Mouse (Mus musculus) midbrain, embryonic 11.5 days (tissue): ENCODE results near the gene Rasgrp2. TPM values are rescaled to one million over a fixed set of nuclear protein-coding genes. Genes with fewer than 3 reads are reported as not detected.

Experiments
- ATAC-seq: fragments of 200-750 bp; cut with Nextera tagmentation; 2 replicates; pipeline ENCODE4 v1.8.0; 2017; ENCODE audit warnings: moderate TSS enrichment, moderate library complexity; ENCODE audit not compliant: low FRiP score
- DNase-seq: peaks from one replicate; pipeline ENCODE4 v3.0.0; 2015; ENCODE audit warnings: low spot score; ENCODE audit errors: missing footprints
- H3K27ac ChIP-seq: fragments of 300-500 bp; sonication (generic); 2 replicates; pipeline ENCODE4 v1.5.1; 2014; ENCODE audit warnings: low read depth, low read length
- H3K27me3 ChIP-seq: fragments of 300-500 bp; sonication (generic); 2 replicates; pipeline ENCODE4 v1.6.1; 2014; ENCODE audit warnings: mild to moderate bottlenecking, low read length, moderate library complexity, mixed read lengths; ENCODE audit not compliant: control insufficient read depth, insufficient read depth
- H3K36me3 ChIP-seq: fragments of 300-500 bp; sonication (generic); 2 replicates; pipeline ENCODE4 v1.6.1; 2014; ENCODE audit warnings: mild to moderate bottlenecking, low read length, moderate library complexity, mixed read lengths; ENCODE audit not compliant: control insufficient read depth, insufficient read depth
- H3K4me1 ChIP-seq: fragments of 300-500 bp; sonication (generic); 2 replicates; pipeline ENCODE4 v1.6.1; 2014; ENCODE audit warnings: low read length; ENCODE audit not compliant: control insufficient read depth, insufficient read depth
- H3K4me2 ChIP-seq: fragments of 300-500 bp; sonication (generic); 2 replicates; pipeline ENCODE4 v1.6.1; 2014; ENCODE audit warnings: mild to moderate bottlenecking, moderate library complexity
- H3K4me3 ChIP-seq: fragments of 300-500 bp; sonication (generic); 2 replicates; pipeline ENCODE4 v1.5.1; 2014; ENCODE audit warnings: low read depth, low read length
- H3K9ac ChIP-seq: fragments of 300-500 bp; sonication (generic); 2 replicates; pipeline ENCODE4 v1.6.1; 2014; ENCODE audit warnings: low read length
- H3K9me3 ChIP-seq: fragments of 300-500 bp; sonication (generic); 2 replicates; pipeline ENCODE4 v1.6.1; 2016; ENCODE audit warnings: low read length; ENCODE audit not compliant: control insufficient read depth
- WGBS: fragments of 180-500 bp; shearing (Covaris S2); extraction: QIAGEN DNeasy Blood & Tissue Kit; methylation state at CpG from one replicate; pipeline ENCODE4 v1.1.7; 2014; 5-methylcytosine and 5-hydroxymethylcytosine counted together
- polyA plus RNA-seq: library from polyadenylated mRNA; unstranded; fragments of >200 nt; fragmentation: Nextera tagmentation; extraction: Ambion mirVana; gene quantifications from 2 replicates; pipeline ENCODE4 v1.2.1, GENCODE M21; 2014

Rasgrp2 gene
- polyA plus RNA-seq, 1 experiment from 2014 or later = 16.8 TPM

DNA sequence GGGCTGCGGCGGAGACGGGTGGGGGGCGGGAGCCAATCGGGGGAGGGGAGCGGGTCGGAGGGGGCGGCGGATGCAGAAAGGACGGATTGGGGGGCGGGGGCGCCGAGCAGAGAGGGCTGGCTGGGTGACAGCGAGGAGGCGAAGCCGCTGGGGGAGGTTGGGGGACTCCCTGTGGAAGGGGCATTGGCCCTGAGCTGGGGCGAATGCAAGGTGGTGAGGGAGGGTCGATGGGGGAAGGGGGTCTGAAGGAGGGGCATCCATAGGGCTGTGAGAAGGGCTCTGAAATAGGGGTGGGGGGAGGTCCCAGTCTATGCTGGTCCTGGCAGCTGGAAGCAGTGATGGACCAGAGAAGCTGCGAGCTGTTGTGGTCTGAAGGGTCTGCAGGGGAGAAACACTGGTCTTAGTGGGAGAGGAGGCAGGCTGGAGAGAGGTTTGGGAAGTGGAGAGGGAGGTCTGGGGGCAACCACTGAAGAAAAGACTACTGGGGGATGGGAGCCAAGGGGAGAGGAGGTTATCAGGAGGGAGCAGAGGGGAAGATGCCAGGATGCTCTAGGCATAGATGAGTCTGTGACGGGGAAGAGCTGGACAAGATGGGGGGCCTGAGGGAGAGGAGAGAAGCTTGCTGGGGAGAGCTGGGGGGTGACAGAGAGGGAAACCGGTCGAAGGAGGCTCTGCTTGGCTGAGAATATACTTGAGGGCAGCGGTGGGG, 20.0 kb downstream of the Rasgrp2 start:
- peak; percentile 91 for DNase-seq
- H3K9me3 ChIP-seq = no peaks in the 10 kb centered on the region
- 7% methylated on average over 22 of the region's 23 CpGs for WGBS
- H3K9ac ChIP-seq = peak overlapping the region; percentile 73
- ATAC-seq = peak; percentile 22
- no peaks in the 10 kb centered on the region for H3K36me3 ChIP-seq
- H3K4me3 ChIP-seq = peak overlapping the region; percentile 51
- H3K4me2 ChIP-seq = peak overlapping the region; percentile 84
- 0 out of 2 replicates have a peak overlapping the region, but pooled peaks have one; percentile 8 for H3K27ac ChIP-seq
- peaks cover 17% of the 10 kb centered on the region for H3K27me3 ChIP-seq
- peaks cover 47% of the 10 kb centered on the region for H3K4me1 ChIP-seq

DNA sequence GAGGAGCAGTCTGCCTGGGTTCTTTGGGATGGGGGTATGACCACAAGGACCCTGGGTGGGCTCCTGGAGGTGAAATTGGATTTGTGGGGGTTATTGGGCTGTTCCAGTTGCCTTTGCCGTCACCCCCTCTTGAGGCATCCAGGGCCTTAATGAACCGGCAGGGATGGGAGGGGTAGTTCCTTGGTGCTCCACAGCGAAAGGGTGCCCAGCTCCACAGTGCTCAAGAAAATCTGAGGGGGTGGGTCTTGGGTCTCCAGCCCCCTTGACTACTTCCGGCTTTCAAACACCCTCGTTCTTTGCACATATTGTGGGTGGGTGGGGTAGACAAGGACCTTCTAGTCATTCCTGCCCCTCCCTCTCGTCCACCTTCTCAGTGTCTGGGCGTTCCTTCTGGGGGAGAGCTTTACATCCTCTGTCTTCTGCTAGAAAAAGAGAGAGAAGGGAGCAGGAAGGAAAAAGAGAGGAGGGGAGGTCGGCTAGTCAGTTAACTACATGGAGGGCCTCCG, 20.7 kb downstream of the Rasgrp2 start:
- no peaks in the 10 kb centered on the region for H3K9me3 ChIP-seq
- H3K4me2 ChIP-seq = peak overlapping the region; percentile 84
- no peak overlapping the region for H3K27ac ChIP-seq
- ATAC-seq (no peak), DNase-seq (no peak)
- H3K4me3 ChIP-seq = peak overlapping the region; percentile 51
- H3K36me3 ChIP-seq = no peaks in the 10 kb centered on the region
- H3K9ac ChIP-seq = peak overlapping the region; percentile 73
- 60% methylated on average over 9 of the region's 9 CpGs for WGBS
- H3K4me1 ChIP-seq = peaks cover 44% of the 10 kb centered on the region
- peaks cover 17% of the 10 kb centered on the region for H3K27me3 ChIP-seq

DNA sequence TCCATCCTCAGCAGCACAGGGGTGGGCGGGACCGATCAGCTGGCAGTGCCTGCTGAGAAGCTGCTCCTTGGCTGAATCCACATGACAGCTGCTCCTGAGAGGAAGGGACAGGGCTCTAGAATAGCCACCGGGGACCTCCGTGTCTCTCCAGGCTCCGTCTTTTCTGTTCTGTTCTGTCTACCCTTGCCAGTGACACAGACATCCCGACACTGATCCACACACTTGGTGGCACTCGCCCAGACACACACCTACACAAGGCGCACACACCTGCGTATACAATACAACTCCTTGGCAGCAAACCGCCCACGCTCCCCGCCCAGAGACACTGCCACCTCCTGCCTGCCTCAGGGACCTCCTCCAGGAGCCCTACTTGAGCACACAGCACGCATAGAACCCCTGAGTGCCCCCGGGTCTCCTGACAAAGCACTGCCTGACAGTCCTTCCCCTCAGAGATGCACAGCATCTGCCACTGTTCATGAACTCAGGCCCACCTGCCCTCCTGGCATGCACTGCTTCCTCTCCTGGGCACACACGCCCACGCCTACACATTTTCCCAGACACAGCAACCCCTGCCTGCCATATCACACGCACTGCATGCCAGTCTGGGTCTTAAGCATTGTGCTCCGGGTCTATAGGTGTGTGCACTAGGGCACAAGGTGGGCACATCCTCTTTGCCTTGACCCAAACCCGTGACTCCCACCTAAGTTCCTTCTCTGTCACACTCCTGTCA, 21.5 kb downstream of the Rasgrp2 start:
- 61% methylated on average over 19 of the region's 19 CpGs for WGBS
- Histone ChIP-seq H3K36me3 (no peaks in the 10 kb centered on the region), H3K4me3 (peak overlapping the region; percentile 51), H3K27ac (no peak overlapping the region), H3K4me1 (peaks cover 41% of the 10 kb centered on the region), H3K4me2 (peak overlapping the region; percentile 84), H3K27me3 (peaks cover 17% of the 10 kb centered on the region), H3K9me3 (no peaks in the 10 kb centered on the region), H3K9ac (peak overlapping the region; percentile 10; the same call in 1 of the 2 replicates)
- ATAC-seq (no peak), DNase-seq (no peak)

DNA sequence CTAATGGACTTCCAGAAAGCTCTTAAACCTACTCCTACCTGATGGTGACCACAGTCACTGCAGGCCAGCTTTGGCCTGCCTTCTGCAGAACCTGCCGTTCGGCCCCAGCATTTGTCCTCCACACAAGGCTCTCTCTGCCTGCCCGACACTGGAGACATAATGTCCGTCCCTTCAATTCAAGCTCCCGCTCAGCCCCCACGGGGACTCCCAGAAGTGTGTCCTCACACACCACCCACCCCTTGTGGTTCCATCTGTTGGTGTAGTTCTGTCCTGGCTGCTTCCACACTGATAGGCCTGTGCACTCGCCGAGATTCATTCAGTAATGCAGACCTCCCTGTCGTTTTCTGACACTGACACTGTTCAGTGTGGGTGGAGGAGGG, 22.1 kb downstream of the Rasgrp2 start:
- no peaks in the 10 kb centered on the region for H3K36me3 ChIP-seq
- H3K4me1 ChIP-seq = peaks cover 36% of the 10 kb centered on the region
- no peak overlapping the region for H3K27ac ChIP-seq
- H3K4me3 ChIP-seq = no peak overlapping the region
- 82% methylated on average over 9 of the region's 9 CpGs for WGBS
- no peak for DNase-seq
- no peak overlapping the region for H3K4me2 ChIP-seq
- ATAC-seq = no peak
- H3K27me3 ChIP-seq = peaks cover 22% of the 10 kb centered on the region
- H3K9ac ChIP-seq = no peak overlapping the region
- no peaks in the 10 kb centered on the region for H3K9me3 ChIP-seq

DNA sequence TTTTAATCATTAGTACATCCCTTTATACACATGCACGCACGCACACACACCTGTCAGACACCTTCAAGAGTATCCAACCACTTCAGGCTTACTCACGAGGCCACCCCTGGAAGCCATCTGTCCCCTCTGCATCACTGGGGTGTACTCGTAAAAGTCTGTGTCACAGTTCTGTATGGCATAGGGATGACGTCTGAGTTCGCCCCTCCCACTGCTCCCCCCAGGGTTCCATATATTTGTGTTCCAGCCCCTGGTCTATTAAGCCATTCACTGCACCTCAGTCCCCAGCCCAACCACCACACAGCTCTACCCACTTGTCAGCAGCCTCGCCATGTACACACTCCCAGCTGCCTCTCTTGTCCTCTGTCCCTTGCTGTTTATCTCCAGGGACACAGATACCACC, 22.9 kb downstream of the Rasgrp2 start:
- Histone ChIP-seq H3K9ac (no peak overlapping the region), H3K27ac (no peak overlapping the region), H3K4me1 (peaks cover 28% of the 10 kb centered on the region), H3K4me3 (no peak overlapping the region), H3K36me3 (no peaks in the 10 kb centered on the region), H3K27me3 (peaks cover 30% of the 10 kb centered on the region), H3K4me2 (no peak overlapping the region), H3K9me3 (no peaks in the 10 kb centered on the region)
- DNase-seq (no peak), ATAC-seq (no peak)
- 82% methylated on average over 7 of the region's 7 CpGs for WGBS

DNA sequence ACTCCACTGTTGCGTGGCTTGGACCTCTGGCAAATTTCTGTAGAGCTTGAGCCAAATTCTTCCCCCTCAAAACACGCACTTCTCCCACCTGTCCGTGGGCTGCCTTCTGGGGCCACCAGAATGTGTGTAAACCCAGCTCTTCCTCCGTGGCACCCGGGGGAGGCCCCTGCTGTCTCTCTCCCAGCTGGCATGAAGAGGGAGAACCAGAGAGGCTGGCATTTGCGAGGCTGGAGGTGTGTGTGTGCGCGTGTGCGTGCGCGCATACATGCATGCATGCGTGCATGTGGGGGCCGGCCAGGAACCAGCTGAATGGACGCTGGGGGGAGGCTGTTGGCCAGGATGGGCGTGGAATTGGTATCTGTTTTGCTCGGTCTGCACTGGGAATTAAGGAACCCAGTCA, 24.1 kb downstream of the Rasgrp2 start:
- Histone ChIP-seq H3K4me1 (peaks cover 27% of the 10 kb centered on the region), H3K36me3 (no peaks in the 10 kb centered on the region), H3K27ac (no peak overlapping the region), H3K27me3 (peaks cover 42% of the 10 kb centered on the region), H3K4me3 (no peak overlapping the region), H3K9ac (no peak overlapping the region), H3K4me2 (no peak overlapping the region), H3K9me3 (no peaks in the 10 kb centered on the region)
- DNase-seq = no peak
- ATAC-seq = no peak
- WGBS = 86% methylated on average over 16 of the region's 16 CpGs

DNA sequence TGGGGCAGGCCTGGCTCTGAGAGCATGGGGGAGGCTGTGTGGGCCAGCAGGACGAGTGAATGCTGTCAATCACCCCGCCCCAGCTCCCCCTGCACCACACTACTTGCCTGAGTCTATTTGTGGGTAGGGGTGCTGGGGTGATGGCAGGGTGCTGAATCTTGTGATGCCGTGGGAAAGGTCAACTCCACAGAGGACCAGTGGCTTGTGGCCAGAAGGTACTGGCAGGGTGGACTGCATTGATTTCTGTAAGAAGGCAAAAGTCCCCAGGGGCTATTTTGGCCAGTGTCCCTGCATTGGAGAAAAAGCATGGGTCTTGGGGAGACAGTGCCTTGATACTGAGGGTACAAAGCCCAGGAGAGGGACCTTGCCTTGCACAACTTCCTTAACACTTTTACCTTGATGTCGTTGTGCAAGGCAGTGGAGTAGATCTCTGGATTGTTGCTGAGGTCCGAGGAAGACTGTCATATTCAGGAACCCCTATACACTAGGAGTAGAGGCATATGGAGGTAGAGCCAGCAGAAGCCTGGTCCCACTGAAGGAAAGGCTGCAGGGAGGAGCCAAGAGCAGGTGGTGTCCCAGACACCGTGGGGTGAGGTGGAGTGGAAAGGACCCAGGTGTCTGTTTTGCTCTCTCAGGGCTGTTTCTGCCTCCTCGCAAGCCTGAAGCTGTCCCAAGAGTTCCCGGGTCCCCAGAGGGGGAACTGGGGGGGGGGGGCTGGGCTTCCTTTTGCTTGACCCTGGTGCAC, 25.2 kb downstream of the Rasgrp2 start:
- Histone ChIP-seq H3K4me2 (no peak overlapping the region), H3K27me3 (peaks cover 53% of the 10 kb centered on the region), H3K9me3 (no peaks in the 10 kb centered on the region), H3K9ac (no peak overlapping the region), H3K27ac (no peak overlapping the region), H3K4me3 (no peak overlapping the region), H3K4me1 (peaks cover 32% of the 10 kb centered on the region), H3K36me3 (no peaks in the 10 kb centered on the region)
- ATAC-seq = no peak
- DNase-seq = no peak
- WGBS = 69% methylated on average over 8 of the region's 8 CpGs

DNA sequence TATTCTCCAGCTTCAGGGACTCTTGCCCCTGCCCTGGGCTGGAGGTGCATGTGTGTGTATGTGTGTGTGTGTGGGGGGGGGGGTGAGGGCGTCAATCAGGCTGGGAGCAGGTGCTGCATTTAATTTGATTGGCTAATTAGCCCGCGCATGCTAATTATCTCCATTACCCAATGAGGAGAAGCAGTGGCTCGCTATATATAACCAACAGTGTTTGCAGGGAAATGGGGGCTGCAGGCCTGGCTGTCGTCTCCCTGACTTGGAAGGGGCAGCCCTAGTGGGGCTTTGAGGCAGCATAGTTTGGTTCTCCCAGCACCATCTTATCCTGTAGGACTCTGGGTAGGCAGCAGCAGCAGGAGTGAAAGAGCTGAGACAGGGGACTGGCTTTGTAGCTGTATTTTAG, 26.5 kb downstream of the Rasgrp2 start:
- no peak for DNase-seq
- no peak for ATAC-seq
- Histone ChIP-seq H3K4me1 (peaks cover 24% of the 10 kb centered on the region), H3K9ac (no peak overlapping the region), H3K4me3 (no peak overlapping the region), H3K4me2 (no peak overlapping the region), H3K27ac (no peak overlapping the region), H3K27me3 (peaks cover 50% of the 10 kb centered on the region), H3K36me3 (no peaks in the 10 kb centered on the region), H3K9me3 (no peaks in the 10 kb centered on the region)
- WGBS = 47% methylated on average over 5 of the region's 5 CpGs
